Mouse (Mus musculus) ES-Bruce4 (cell line): ENCODE measurements at regions not wholly inside any gene's neighbourhood (a gene's known extent, or its start where the extent isn't known, plus 50 kb on each side); places are given as distances from the start of the nearest gene placed in this dataset.

Source experiments
- CTCF ChIP-seq: IDR thresholded peaks from one replicate; pipeline ENCODE4 v1.8.1; 2011; ENCODE audit warnings: low read depth, low read length
- EP300 ChIP-seq: IDR thresholded peaks from 2 replicates; pipeline ENCODE4 v1.6.1; 2011; ENCODE audit warnings: low read depth, low read length; ENCODE audit not compliant: insufficient read depth
- POLR2A ChIP-seq: IDR thresholded peaks from one replicate; pipeline ENCODE4 v1.8.1; 2011; ENCODE audit warnings: low read length; ENCODE audit not compliant: insufficient read depth

GRCm38 (mm10) chr5:129393150-129393549, 107.9 kb upstream of the Sfswap start:
- no peak for TF ChIP-seq CTCF
- TF ChIP-seq POLR2A, result no peak
- TF ChIP-seq EP300, result no peak
